Mouse (Mus musculus) large intestine, adult 2 months (tissue): ENCODE measurements around the gene Arf5. TPM values are rescaled to one million over a fixed set of nuclear protein-coding genes. Genes with fewer than 3 reads are reported as not detected.

ENCODE experiments used
- polyA plus RNA-seq: library from polyadenylated mRNA; depleted of rRNA; stranded (reverse); fragments of >200 nt; gene quantifications from 2 replicates; pipeline ENCODE4 v1.2.3, GENCODE M21; 2012; rRNA removed

The Arf5 gene
- polyA plus RNA-seq, 1 experiment = 609 TPM

Other genes with a start within 250 kb of the Arf5 start
- 1.3 and 3.8 TPM in 2 replicates for gene Zfp800, start 25.6 kb upstream of the Arf5 start, polyA plus RNA-seq
- gene Fscn3, start 4.2 kb downstream of the Arf5 start, polyA plus RNA-seq = 0.07 and 0.56 TPM in 2 replicates
- gene Gcc1, start 4.8 kb downstream of the Arf5 start, polyA plus RNA-seq = 4.6 and 7.2 TPM in 2 replicates
- gene Pax4, start 25.8 kb downstream of the Arf5 start, polyA plus RNA-seq = 0.25 and 0.40 TPM in 2 replicates
- gene Snd1, start 51.6 kb downstream of the Arf5 start, polyA plus RNA-seq = 89.7 and 90.4 TPM in 2 replicates